Mouse (Mus musculus) adrenal gland, postnatal 14 days (tissue): Measurements from ENCODE around the gene Gm26602. TPM values are rescaled to one million over a fixed set of nuclear protein-coding genes. Genes with fewer than 3 reads are reported as not detected.

Source experiments
- DNase-seq: peaks from one replicate; pipeline ENCODE4 v3.0.0; 2021; ENCODE audit warnings: mixed read lengths
- total RNA-seq: library from RNA; stranded (reverse); gene quantifications from 2 replicates; pipeline ENCODE4 v1.2.3, GENCODE M21; 2021

The Gm26602 gene
- total RNA-seq, 1 experiment from 2014 or later: not detected

- no peak for DNase-seq
Measured at GRCm38 (mm10) chr10:79917532-79918100, 7.0 kb downstream of the Gm26602 start.

GRCm38 (mm10) chr10:79918231-79919078, 7.8 kb downstream of the Gm26602 start:
- DNase-seq: peak; percentile 56

DNA sequence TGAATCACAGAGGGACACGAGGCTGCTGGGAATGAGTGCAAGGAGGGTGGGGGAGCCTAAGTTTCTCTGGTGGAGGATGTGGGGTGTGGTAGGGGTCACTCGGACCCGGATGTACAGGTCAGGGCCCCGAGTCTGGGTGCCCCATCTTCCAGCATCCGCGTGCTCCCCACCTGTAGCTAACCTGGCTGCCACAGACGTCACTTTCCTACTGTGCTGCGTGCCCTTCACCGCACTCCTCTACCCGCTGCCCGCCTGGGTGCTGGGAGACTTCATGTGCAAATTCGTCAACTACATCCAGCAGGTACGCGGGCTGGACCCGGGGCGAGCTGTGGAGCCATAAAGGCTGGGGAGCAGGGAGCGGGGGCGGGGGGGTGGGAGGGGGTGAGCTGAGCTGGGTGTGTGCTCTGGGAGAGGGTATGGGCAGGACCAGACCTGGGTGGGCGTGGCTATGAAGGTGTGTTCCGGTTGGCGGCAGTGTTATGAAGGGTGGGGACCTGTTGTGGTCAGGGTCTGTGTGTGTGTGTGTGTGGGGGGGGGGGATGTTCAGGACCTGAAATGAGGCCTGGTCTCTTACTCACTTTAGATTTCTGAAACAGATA, 8.7 kb downstream of the Gm26602 start:
- no peak for DNase-seq

GRCm38 (mm10) chr10:79920056-79920890, 9.6 kb downstream of the Gm26602 start:
- no peak for DNase-seq

GRCm38 (mm10) chr10:79920958-79921535, 10.4 kb downstream of the Gm26602 start, which contains the start of gene R3hdm4:
Gene R3hdm4, minus strand, starts transcription at chr10:79921208.
- DNase-seq: no peak

DNA sequence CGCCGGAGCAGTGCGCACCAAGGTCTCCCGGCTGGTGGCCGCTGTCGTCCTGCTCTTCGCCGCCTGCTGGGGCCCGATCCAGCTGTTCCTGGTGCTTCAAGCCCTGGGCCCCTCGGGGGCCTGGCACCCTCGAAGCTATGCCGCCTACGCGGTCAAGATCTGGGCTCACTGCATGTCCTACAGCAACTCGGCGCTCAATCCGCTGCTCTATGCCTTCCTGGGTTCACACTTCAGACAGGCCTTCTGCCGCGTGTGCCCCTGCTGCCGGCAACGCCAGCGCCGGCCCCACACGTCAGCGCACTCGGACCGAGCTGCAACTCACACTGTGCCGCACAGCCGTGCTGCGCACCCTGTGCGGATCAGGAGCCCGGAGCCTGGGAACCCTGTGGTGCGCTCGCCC, 10.9 kb downstream of the Gm26602 start:
- DNase-seq: peak; percentile 43

- DNase-seq: peak; percentile 94
Measured at GRCm38 (mm10) chr10:79924998-79925784, 14.5 kb downstream of the Gm26602 start.

GRCm38 (mm10) chr10:79925785-79926490, 15.3 kb downstream of the Gm26602 start:
- DNase-seq: no peak

- DNase-seq: peak; percentile 92
Measured at GRCm38 (mm10) chr10:79926491-79927323, 16.1 kb downstream of the Gm26602 start, which contains the start of gene Arid3a. Gene Arid3a, plus strand, starts transcription at chr10:79927043.

- DNase-seq: peak; percentile 75
Measured at GRCm38 (mm10) chr10:79927324-79928029, 16.8 kb downstream of the Gm26602 start.

GRCm38 (mm10) chr10:79928030-79928694, 17.5 kb downstream of the Gm26602 start:
- DNase-seq: peak; percentile 77

DNA sequence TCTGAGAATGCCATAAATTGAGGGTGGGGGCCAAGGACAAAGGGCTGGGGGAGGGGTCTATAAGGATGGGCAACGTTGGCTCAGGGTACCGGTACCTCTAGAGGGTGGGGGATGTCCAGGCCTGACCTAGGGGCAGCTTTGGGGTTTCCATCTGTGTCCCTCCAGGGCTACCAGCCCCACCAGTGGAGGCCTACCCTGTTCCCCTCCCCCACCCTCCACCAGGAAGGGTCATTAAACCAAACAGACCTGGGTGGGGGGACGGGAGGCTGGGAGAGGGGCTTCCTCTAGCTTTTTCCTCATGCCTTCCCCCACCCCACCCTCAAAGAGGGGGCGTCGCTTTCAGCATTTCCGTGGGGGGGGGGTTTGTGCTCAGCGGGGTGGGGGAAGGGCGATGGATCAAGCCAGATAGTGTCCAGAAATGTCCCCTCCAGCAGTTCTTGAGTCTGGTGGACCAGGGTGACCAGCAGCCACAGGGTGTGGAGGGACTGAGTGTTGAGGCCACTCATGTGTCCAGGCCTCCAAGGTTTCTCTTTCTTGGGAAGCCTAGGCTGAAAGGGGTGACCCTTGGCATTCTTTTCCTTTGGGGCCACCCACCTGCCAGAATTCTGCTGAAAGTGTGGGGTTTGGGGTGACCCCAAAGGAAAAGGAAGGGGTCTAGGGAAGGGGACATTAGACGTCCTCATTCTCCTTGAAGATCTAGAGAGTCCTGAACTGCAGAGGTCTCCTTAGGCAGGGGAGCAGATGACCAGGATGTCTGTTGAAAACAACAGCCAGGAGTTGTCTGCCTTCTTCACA, 18.4 kb downstream of the Gm26602 start:
- no peak for DNase-seq

DNA sequence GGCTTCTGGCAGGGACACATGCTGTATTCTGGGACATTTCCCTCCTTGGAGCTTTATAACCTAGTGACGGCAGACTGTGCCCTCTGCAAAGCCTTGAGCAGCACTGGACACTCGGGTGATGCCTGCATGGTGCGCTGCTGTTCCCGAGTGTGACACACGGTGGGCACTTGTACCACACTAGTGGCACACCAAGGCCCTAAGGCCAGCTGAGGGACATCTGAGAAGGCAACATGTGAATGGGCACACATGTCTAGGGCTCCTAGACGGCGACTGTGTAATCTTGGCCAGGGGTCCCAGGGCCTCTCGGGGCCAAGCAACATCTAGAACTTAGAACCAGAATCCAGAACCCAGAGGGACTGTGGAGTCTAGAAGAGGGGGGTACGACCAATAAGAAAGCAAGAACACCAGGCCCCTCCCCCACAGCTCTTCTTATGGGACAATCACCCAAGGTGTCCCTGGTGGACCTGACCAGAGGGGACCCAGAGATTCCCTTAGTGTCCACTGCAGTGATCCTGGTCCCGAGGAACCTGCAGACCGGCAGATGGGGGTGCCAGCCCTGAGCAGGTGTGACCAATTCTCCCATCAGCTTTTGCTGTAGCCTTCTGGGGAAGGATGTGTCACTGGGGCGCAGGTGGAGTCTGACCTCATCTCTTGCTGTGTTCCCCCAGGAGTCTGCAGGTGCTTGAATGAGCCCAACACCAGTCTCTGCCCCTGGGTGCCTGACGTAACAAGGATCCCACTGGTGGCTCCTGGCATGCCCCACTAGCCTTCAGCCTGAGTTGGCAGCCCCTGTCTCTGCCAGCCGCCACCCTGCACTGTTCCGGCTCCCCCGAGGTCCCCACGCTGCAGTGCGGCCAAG, 19.5 kb downstream of the Gm26602 start:
- DNase-seq: no peak

GRCm38 (mm10) chr10:79930826-79931186, 20.1 kb downstream of the Gm26602 start:
- no peak for DNase-seq

DNA sequence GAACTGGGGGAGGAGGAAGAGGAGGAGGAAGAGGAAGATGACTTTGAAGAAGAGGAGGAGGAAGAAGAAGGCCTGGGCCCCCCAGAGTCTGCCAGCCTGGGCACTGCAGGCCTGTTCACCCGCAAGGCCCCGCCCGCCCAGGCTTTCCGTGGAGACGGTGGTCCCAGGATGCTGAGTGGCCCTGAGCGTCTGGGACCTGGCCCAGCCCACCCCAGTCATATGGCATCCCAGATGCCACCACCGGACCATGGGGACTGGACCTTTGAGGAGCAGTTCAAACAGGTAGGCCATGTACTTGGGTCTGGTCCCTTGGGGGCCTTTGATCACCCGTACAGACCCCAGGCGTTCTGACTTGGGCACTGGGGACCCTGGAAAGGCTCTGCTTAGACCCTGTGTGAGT, 21.1 kb downstream of the Gm26602 start:
- no peak for DNase-seq

DNA sequence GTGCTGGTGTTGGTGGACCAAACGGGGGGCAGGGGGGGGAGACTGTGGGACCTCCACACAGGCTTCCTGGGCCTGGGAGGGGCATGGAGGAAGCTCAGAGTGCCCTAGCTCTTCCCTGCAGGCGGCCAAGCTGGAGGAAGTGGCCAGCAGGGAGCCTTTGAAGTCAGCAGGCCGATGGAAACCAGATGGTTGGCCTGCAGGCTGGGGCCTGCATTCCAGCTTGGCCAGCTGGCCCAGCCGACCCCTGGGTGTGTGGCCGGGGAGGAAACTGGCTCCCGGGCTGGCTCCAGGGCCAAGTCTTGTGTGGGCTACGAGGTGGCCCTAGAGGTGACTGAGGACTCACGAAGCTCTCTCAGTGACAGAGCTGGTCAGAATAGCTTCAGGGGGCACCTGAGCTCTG, 22.1 kb downstream of the Gm26602 start:
- DNase-seq: peak; percentile 66
